Mouse (Mus musculus) spleen, adult 2 months (tissue): ENCODE results near the gene Ccdc88c. TPM values are rescaled to one million over a fixed set of nuclear protein-coding genes. Genes with fewer than 3 reads are reported as not detected.

Experiments used
- DNase-seq, 2 experiments: peaks; one replicate each; pipeline versions ENCODE4 v3.0.0 to v3.0.0-alpha.2; 2012 to 2021; ENCODE audit warnings: low spot score in 2 of 2, low read depth in 1 of 2
- H3K27ac ChIP-seq: fragments of 200-500 bp; 2 replicates; pipeline ENCODE4 v1.5.1; 2012; ENCODE audit warnings: low read length, inconsistent platforms; ENCODE audit not compliant: insufficient read depth
- H3K27me3 ChIP-seq: fragments of 200-500 bp; 2 replicates; pipeline ENCODE4 v1.6.1; 2012; ENCODE audit warnings: mild to moderate bottlenecking, moderate library complexity, low read length, inconsistent platforms; ENCODE audit not compliant: control insufficient read depth, insufficient read depth
- H3K36me3 ChIP-seq: fragments of 200-500 bp; 2 replicates; pipeline ENCODE4 v1.6.1; 2012; ENCODE audit warnings: mild to moderate bottlenecking, low read length, inconsistent platforms; ENCODE audit not compliant: control insufficient read depth, insufficient read depth
- H3K4me1 ChIP-seq: fragments of 200-500 bp; 2 replicates; pipeline ENCODE4 v1.6.1; 2011; ENCODE audit warnings: inconsistent platforms; ENCODE audit not compliant: control insufficient read depth, insufficient read depth, insufficient read length
- H3K4me3 ChIP-seq: fragments of 200-500 bp; 2 replicates; pipeline ENCODE4 v1.5.1; 2011; ENCODE audit warnings: mild to moderate bottlenecking, inconsistent platforms; ENCODE audit not compliant: insufficient read depth, insufficient read length; ENCODE audit errors: extremely low read depth
- CTCF ChIP-seq: fragments of 200-500 bp; IDR thresholded peaks from 2 replicates; pipeline ENCODE4 v1.5.1; 2011; ENCODE audit warnings: mild to moderate bottlenecking, inconsistent platforms; ENCODE audit not compliant: insufficient read depth, insufficient read length, insufficient replicate concordance; ENCODE audit errors: extremely low read depth
- POLR2A ChIP-seq: fragments of 200-500 bp; IDR thresholded peaks from 2 replicates; pipeline ENCODE4 v1.6.1; 2011; ENCODE audit warnings: low read depth, low read length, inconsistent platforms
- WGBS: fragments of 180-500 bp; shearing (Covaris S2); methylation state at CpG from one replicate; pipeline ENCODE4 v1.1.7; 2018; 5-methylcytosine and 5-hydroxymethylcytosine counted together
- polyA plus RNA-seq: library from polyadenylated mRNA; depleted of rRNA; stranded (reverse); fragments of >200 nt; gene quantifications from 2 replicates; pipeline ENCODE4 v1.2.3, GENCODE M21; 2012

Gene Ccdc88c
- polyA plus RNA-seq, 1 experiment = 48.3 TPM

- 76% methylated on average over 8 of the region's 8 CpGs for WGBS
- peak overlapping the region; percentile 35; the same call in 1 of the 2 replicates for H3K27ac ChIP-seq
- no peak for TF ChIP-seq CTCF
- TF ChIP-seq POLR2A = no peak
- DNase-seq = no peak
- H3K4me1 ChIP-seq = peaks cover 72% of the 10 kb centered on the region; the same call in 1 of the 2 replicates
- H3K27me3 ChIP-seq = no peaks in the 10 kb centered on the region
- no peaks in the 10 kb centered on the region for H3K36me3 ChIP-seq
- H3K4me3 ChIP-seq = no peak overlapping the region
These were observed 15.7 kb downstream of the Ccdc88c start for GRCm38 (mm10) chr12:101013078-101013665.

GRCm38 (mm10) chr12:101012197-101013077 is 16.4 kb downstream of the Ccdc88c start:
- TF ChIP-seq POLR2A (no peak), CTCF (no peak)
- H3K27ac ChIP-seq = peak overlapping the region; percentile 35
- peaks cover 74% of the 10 kb centered on the region; the same call in 1 of the 2 replicates for H3K4me1 ChIP-seq

GRCm38 (mm10) chr12:101011017-101011416 is 17.8 kb downstream of the Ccdc88c start:
- peaks cover 76% of the 10 kb centered on the region; the same call in 1 of the 2 replicates for H3K4me1 ChIP-seq

More at GRCm38 (mm10) chr12:101012197-101013077, 16.4 kb downstream of the Ccdc88c start:
- Histone ChIP-seq H3K27me3 (no peaks in the 10 kb centered on the region), H3K4me3 (no peak overlapping the region), H3K36me3 (no peaks in the 10 kb centered on the region)
- 80% methylated on average over 17 of the region's 17 CpGs for WGBS
- no peak for DNase-seq

GRCm38 (mm10) chr12:101010148-101010920 is 18.5 kb downstream of the Ccdc88c start:
- Histone ChIP-seq H3K36me3 (no peaks in the 10 kb centered on the region), H3K4me1 (peaks cover 81% of the 10 kb centered on the region; the same call in 1 of the 2 replicates), H3K27ac (peak overlapping the region; percentile 56), H3K27me3 (no peaks in the 10 kb centered on the region), H3K4me3 (no peak overlapping the region)
- WGBS = 62% methylated on average over 10 of the region's 10 CpGs
- DNase-seq = no peak
- TF ChIP-seq POLR2A (no peak), CTCF (no peak)

More at GRCm38 (mm10) chr12:101011017-101011416, 17.8 kb downstream of the Ccdc88c start:
- DNase-seq = no peak
- Histone ChIP-seq H3K36me3 (no peaks in the 10 kb centered on the region), H3K27me3 (no peaks in the 10 kb centered on the region), H3K4me3 (no peak overlapping the region), H3K27ac (peak overlapping the region; percentile 62)
- WGBS = 71% methylated on average over 7 of the region's 7 CpGs
- TF ChIP-seq CTCF = no peak
- TF ChIP-seq POLR2A = no peak

- H3K27ac ChIP-seq = peak overlapping the region; percentile 10; the same call in 1 of the 2 replicates
These were observed 19.6 kb downstream of the Ccdc88c start for GRCm38 (mm10) chr12:101009225-101009624.

GRCm38 (mm10) chr12:101008648-101009047 is 20.2 kb downstream of the Ccdc88c start:
- DNase-seq = no peak
- 77% methylated on average over 4 of the region's 4 CpGs for WGBS
- Histone ChIP-seq H3K4me3 (no peak overlapping the region), H3K4me1 (peaks cover 80% of the 10 kb centered on the region; the same call in 1 of the 2 replicates), H3K27ac (peak overlapping the region; percentile 91), H3K27me3 (no peaks in the 10 kb centered on the region), H3K36me3 (no peaks in the 10 kb centered on the region)
- TF ChIP-seq POLR2A (no peak), CTCF (no peak)

More at GRCm38 (mm10) chr12:101009225-101009624, 19.6 kb downstream of the Ccdc88c start:
- TF ChIP-seq POLR2A (no peak), CTCF (no peak)
- 55% methylated on average over 4 of the region's 4 CpGs for WGBS
- Histone ChIP-seq H3K4me1 (peaks cover 81% of the 10 kb centered on the region; the same call in 1 of the 2 replicates), H3K36me3 (no peaks in the 10 kb centered on the region), H3K27me3 (no peaks in the 10 kb centered on the region), H3K4me3 (no peak overlapping the region)
- no peak for DNase-seq
